Mouse (Mus musculus) retina, postnatal 1 day (tissue): ENCODE measurements around the gene Crygf.
A peak's percentile ranks its signal among the peaks of the same experiment; 100 is the strongest.
"Not testable (repeated sequence)": the region's sequence is repeated elsewhere in the genome, so short reads cannot be mapped to it uniquely, and the experiment has no call there.

ENCODE experiments used
- DNase-seq: peaks from one replicate; pipeline ENCODE4 v3.0.0-alpha.2; 2012

Crygf gene

GRCm38 (mm10) chr1:65926294-65926693, at the start of gene Crygf:
Gene Crygf (plus strand): TSS chr1:65926520.
- peak; percentile 3 for DNase-seq

GRCm38 (mm10) chr1:65925361-65926210, 734 bp upstream of the Crygf start:
- DNase-seq, result no peak

- not testable (repeated sequence) for DNase-seq
Observed at GRCm38 (mm10) chr1:65926696-65927095, 376 bp downstream of the Crygf start.

GRCm38 (mm10) chr1:65930055-65930454, 3.7 kb downstream of the Crygf start:
- no peak for DNase-seq

- no peak for DNase-seq
Observed at GRCm38 (mm10) chr1:65932091-65932812, 5.9 kb downstream of the Crygf start.
